In genomic region chr7:79577096-79577874, GRCm38 (mm10) we compare ENCODE assay signal across 11 mouse cellular contexts. TPM values are rescaled to one million over a fixed set of nuclear protein-coding genes. Genes with fewer than 3 reads are reported as not detected.
DNase-seq lines count a peak whose midpoint lies in the region; ATAC-seq and TF ChIP-seq lines count a peak whose summit lies in the region.
"Had no signal": no experiment of that assay in that cellular context is flagged by ENCODE, and none has a peak within 500 bp of the region (broad histone marks: within the 10 kb centered on the region; RNA-seq: fewer than 3 reads in every experiment).

No protein-coding gene starts in this region.

- no peak for TF ChIP-seq EP300 in heart, postnatal 0 days (IDR thresholded peaks at IDR 0.05; ENCODE audit: low read depth)
- TF ChIP-seq EP300 in lung, postnatal 0 days (IDR thresholded peaks at IDR 0.05): no peak

- no peak overlapping the region for H3K4me3 ChIP-seq in heart, postnatal 0 days (ENCODE audit: low read depth, low read length)
- H3K4me3 ChIP-seq in embryonic facial prominence, embryonic 13.5 days: no peak overlapping the region
- no peak overlapping the region for H3K4me3 ChIP-seq in midbrain, postnatal 0 days (ENCODE audit: low read depth, low read length)
- no peak overlapping the region for H3K4me3 ChIP-seq in lung, postnatal 0 days (ENCODE audit: low read depth, low read length)
- H3K4me3 ChIP-seq: lung, embryonic 15.5 days had no signal

- TF ChIP-seq CTCF in heart, postnatal 0 days (IDR thresholded peaks at IDR 0.05; ENCODE audit: low read depth): no peak
- peak; percentile 12; the same call in 1 of the 2 replicates for TF ChIP-seq CTCF in midbrain, postnatal 0 days (IDR thresholded peaks at IDR 0.05)
- no peak for TF ChIP-seq CTCF in lung, postnatal 0 days (IDR thresholded peaks at IDR 0.05)

- H3K27me3 ChIP-seq in heart, postnatal 0 days (ENCODE audit: control insufficient read depth, insufficient read depth, low read length): peaks cover 53% of the 10 kb centered on the region
- H3K27me3 ChIP-seq in embryonic facial prominence, embryonic 13.5 days: peaks cover 96% of the 10 kb centered on the region
- no peaks in the 10 kb centered on the region for H3K27me3 ChIP-seq in midbrain, postnatal 0 days (ENCODE audit: insufficient read depth, low read length)
- 0 out of 2 replicates have a peak, but pooled peaks cover 2% of the 10 kb centered on the region for H3K27me3 ChIP-seq in lung, postnatal 0 days (replicated peaks; ENCODE audit: insufficient read depth, low read length)

- H3K36me3 ChIP-seq in heart, postnatal 0 days (replicated peaks; ENCODE audit: control insufficient read depth, insufficient read depth, low read length): no peaks in the 10 kb centered on the region
- no peaks in the 10 kb centered on the region for H3K36me3 ChIP-seq in embryonic facial prominence, embryonic 13.5 days
- H3K36me3 ChIP-seq in midbrain, postnatal 0 days (ENCODE audit: insufficient read depth, low read length): no peaks in the 10 kb centered on the region
- no peaks in the 10 kb centered on the region for H3K36me3 ChIP-seq in lung, postnatal 0 days (ENCODE audit: insufficient read depth, low read length)
- H3K36me3 ChIP-seq: lung, embryonic 15.5 days had no signal

- no peaks in the 10 kb centered on the region for H3K9me3 ChIP-seq in heart, postnatal 0 days (replicated peaks; ENCODE audit: control insufficient read depth, low read length)
- H3K9me3 ChIP-seq in embryonic facial prominence, embryonic 13.5 days: no peaks in the 10 kb centered on the region
- H3K9me3 ChIP-seq in midbrain, postnatal 0 days (ENCODE audit: low read length): no peaks in the 10 kb centered on the region
- no peaks in the 10 kb centered on the region for H3K9me3 ChIP-seq in lung, postnatal 0 days (ENCODE audit: low read length)
- H3K9me3 ChIP-seq: lung, embryonic 15.5 days had no signal

- no peak overlapping the region for H3K9ac ChIP-seq in heart, postnatal 0 days (replicated peaks; ENCODE audit: low read depth, low read length)
- no peak overlapping the region for H3K9ac ChIP-seq in embryonic facial prominence, embryonic 13.5 days
- H3K9ac ChIP-seq in midbrain, postnatal 0 days (replicated peaks; ENCODE audit: low read length, poor library complexity, severe bottlenecking): no peak overlapping the region
- H3K9ac ChIP-seq in lung, postnatal 0 days (replicated peaks; ENCODE audit: low read depth): no peak overlapping the region
- H3K9ac ChIP-seq: lung, embryonic 15.5 days had no signal

- no peak for ATAC-seq in heart, postnatal 0 days (ENCODE audit: insufficient read depth, low read depth)
- no peak for ATAC-seq in embryonic facial prominence, embryonic 13.5 days (ENCODE audit: insufficient number of reproducible peaks, insufficient read depth, low FRiP score, low TSS enrichment, low read depth)
- 0 out of 2 replicates have a peak, but pooled peaks have one; percentile 36 for ATAC-seq in midbrain, postnatal 0 days (ENCODE audit: low FRiP score)
- no peak for ATAC-seq in lung, postnatal 0 days

- H3K4me2 ChIP-seq in heart, postnatal 0 days (ENCODE audit: low read depth, low read length): 0 out of 2 replicates have a peak overlapping the region, but pooled peaks have one; percentile 60
- peak overlapping the region; percentile 59 for H3K4me2 ChIP-seq in embryonic facial prominence, embryonic 13.5 days
- H3K4me2 ChIP-seq in midbrain, postnatal 0 days (ENCODE audit: low read depth, low read length, poor library complexity, severe bottlenecking): no peak overlapping the region
- H3K4me2 ChIP-seq in lung, postnatal 0 days (replicated peaks; ENCODE audit: low read depth, low read length): no peak overlapping the region

- WGBS in heart, postnatal 0 days: 6% methylated on average over 12 of the region's 12 CpGs
- WGBS in embryonic facial prominence, embryonic 13.5 days: under 1% methylated on average over 12 of the region's 12 CpGs
- 7% methylated on average over 12 of the region's 12 CpGs for WGBS in midbrain, postnatal 0 days
- 11% methylated on average over 12 of the region's 12 CpGs for WGBS in lung, postnatal 0 days

- no peak for DNase-seq in heart, postnatal 0 days (ENCODE audit: low spot score)
- no peak for DNase-seq in heart, adult 18-20 months
- DNase-seq in layer of hippocampus, adult 18-20 months (ENCODE audit: low spot score in 2 of 2): peak; percentile 62 to 87
- peak; percentile 84 for DNase-seq in midbrain, postnatal 0 days (ENCODE audit: low spot score)
- no peak for DNase-seq in lung, postnatal 0 days (ENCODE audit: low spot score)
- DNase-seq in cerebellum, adult 8-10 months: no peak
- DNase-seq in kidney, adult 18-20 months: no peak

- H3K27ac ChIP-seq in heart, postnatal 0 days (ENCODE audit: low read depth): no peak overlapping the region
- H3K27ac ChIP-seq in embryonic facial prominence, embryonic 13.5 days: peak overlapping the region; percentile 68; the same call in 1 of the 2 replicates
- peak overlapping the region; percentile 48; the same call in 1 of the 2 replicates for H3K27ac ChIP-seq in midbrain, postnatal 0 days (ENCODE audit: low read depth, low read length)
- no peak overlapping the region for H3K27ac ChIP-seq in lung, postnatal 0 days (ENCODE audit: low read length)
- H3K27ac ChIP-seq: lung, embryonic 15.5 days had no signal

- H3K4me1 ChIP-seq in heart, postnatal 0 days (ENCODE audit: control insufficient read depth, insufficient read depth): peaks cover 23% of the 10 kb centered on the region
- peaks cover 23% of the 10 kb centered on the region for H3K4me1 ChIP-seq in embryonic facial prominence, embryonic 13.5 days
- peaks cover 7% of the 10 kb centered on the region for H3K4me1 ChIP-seq in midbrain, postnatal 0 days (ENCODE audit: insufficient read depth, low read length)
- H3K4me1 ChIP-seq in lung, postnatal 0 days (ENCODE audit: insufficient read depth, low read depth, low read length): no peaks in the 10 kb centered on the region

RNA-seq across cellular contexts. Expression of gene Rhcg, which starts 40.2 kb away (rescaled TPM):
- total RNA-seq in heart, postnatal 0 days (2014; rRNA removed; ENCODE audit: low replicate concordance): 0.04 and 0.19 TPM in 2 replicates
- polyA plus RNA-seq in heart, postnatal 0 days (2015; fragmentation: Nextera tagmentation; extraction: Ambion mirVana): 0.40 and 0.44 TPM in 2 replicates
- total RNA-seq in heart, adult 18-20 months (2021): not detected
- polyA plus RNA-seq in embryonic facial prominence, embryonic 13.5 days (2015; fragmentation: Nextera tagmentation; extraction: Ambion mirVana): 0.15 and 0.48 TPM in 2 replicates
- total RNA-seq in layer of hippocampus, adult 18-20 months (2021): 1 to 10 TPM in 1 of 2 experiments, under 1 TPM in 1; 0.82 to 1.8 TPM
- 2.2 and 2.6 TPM in 2 replicates for total RNA-seq in midbrain, postnatal 0 days (2014; rRNA removed)
- polyA plus RNA-seq in midbrain, postnatal 0 days (2015; fragmentation: Nextera tagmentation; extraction: Ambion mirVana): 4.3 and 4.8 TPM in 2 replicates
- polyA plus RNA-seq in lung, postnatal 0 days (2015; fragmentation: Nextera tagmentation; extraction: Ambion mirVana): 0.05 TPM in 1 of 2 replicates, not detected in the other
- total RNA-seq: heart, postnatal 4 days had no signal
- polyA plus RNA-seq: small intestine, adult 2 months had no signal

Comparison
In these comparisons a context has a peak if more than half of its experiments do, and no peak if none do; other contexts are left out.
1. DNase-seq: peak in layer of hippocampus, adult 18-20 months (2 of 2) and midbrain, postnatal 0 days (single experiment); none in heart, postnatal 0 days (single experiment), heart, adult 18-20 months (0 of 2), lung, postnatal 0 days (single experiment), cerebellum, adult 8-10 months (single experiment) and kidney, adult 18-20 months (single experiment).
2. H3K27ac ChIP-seq: peak in embryonic facial prominence, embryonic 13.5 days (single experiment) and midbrain, postnatal 0 days (single experiment); none in heart, postnatal 0 days (single experiment) and lung, postnatal 0 days (single experiment).
3. H3K4me2 ChIP-seq: peak in heart, postnatal 0 days (single experiment) and embryonic facial prominence, embryonic 13.5 days (single experiment); none in midbrain, postnatal 0 days (single experiment) and lung, postnatal 0 days (single experiment).